Mouse (Mus musculus): Measurements from ENCODE around the gene Moxd1. TPM values are rescaled to one million over a fixed set of nuclear protein-coding genes. Genes with fewer than 3 reads are reported as not detected.
"Not testable (repeated sequence)": the region's sequence is repeated elsewhere in the genome, so short reads cannot be mapped to it uniquely, and the experiment has no call there.

Gene Moxd1
- polyA plus RNA-seq, 2 experiments from 2014 or later, result not detected

DNA sequence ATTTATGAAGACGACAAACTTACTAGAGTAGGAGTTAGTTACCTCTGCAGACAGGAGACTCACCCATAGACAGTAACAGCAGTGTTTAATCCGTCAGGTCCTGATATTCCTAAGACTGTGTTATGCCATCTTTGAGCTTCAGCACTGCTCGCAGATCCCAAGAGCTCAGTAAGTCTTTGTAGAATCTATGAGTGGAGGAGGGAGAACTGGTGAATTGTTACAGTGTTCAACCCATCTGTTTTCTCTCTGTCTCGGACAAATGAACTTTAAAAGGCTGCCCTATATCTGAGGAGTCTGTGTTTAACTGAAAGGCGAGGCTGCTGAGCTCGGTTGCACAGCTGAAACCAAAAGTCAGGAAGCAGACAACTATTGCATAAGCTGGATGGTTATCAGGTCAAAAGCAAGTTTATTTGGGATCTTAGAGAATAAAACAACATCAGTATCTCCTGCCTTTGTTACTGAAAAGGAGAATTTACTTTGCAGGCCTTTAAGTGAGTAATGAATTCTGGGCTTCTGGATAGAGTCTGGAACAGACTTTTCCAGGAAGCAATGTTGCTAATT, 47.8 kb downstream of the Moxd1 start:
- ATAC-seq, result no peak

DNA sequence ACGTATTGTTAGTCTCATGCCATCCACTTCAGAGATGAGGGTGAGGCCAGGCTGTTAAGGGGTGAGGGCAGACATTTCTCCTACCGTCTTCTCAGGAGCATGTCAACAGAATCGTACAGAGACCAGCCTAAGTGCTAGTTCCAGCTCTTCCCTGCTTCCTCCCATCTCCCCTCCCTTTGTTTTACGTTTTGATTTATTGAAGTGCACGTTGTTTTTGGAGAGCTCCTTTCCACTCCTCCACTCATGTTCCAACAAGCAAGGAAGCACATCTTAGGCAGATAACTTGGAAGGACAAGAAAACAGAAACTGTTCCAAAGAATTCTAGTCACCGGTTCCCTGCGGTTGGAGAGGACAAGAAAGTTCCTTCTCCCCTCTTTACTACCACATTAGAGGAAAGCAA, 52.9 kb downstream of the Moxd1 start:
- ATAC-seq, result no peak

DNA sequence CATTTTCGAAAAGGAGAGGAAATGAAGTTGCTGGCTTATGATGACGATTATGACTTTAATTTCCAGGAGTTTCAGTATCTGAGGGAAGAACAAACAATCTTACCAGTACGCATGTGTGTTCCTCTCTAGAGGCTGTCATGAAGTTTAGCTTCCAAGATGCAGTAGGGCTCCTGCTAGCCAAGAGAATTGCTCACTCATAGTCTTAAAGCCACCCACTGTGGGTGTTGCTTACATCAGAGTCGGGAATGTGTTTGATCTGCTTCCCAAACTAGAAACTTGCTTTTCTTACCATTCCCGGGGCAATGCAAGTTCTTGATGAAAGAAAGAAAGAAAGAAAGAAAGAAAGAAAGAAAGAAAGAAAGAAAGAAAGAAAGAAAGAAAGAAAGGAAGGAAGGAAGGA, 59.3 kb downstream of the Moxd1 start:
- ATAC-seq, result no peak

DNA sequence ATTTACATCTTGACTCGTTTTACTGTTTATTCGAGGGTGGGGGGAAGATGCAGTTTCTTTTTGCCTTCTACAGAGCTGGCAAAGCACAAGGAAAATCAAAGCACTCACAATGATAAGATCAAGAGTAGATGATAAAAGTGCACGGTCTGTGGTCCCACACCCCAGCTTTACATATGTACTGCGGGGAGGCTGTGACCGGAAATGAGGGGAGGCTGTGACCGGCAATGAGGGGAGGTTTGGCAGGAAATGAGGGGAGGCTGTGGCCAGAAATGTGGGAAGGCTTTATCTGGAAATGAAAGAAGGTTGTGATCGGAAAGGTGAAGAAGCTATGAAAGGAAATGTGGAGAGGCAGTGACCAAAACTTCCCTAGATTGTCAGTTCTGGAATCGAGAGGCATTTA, 68.3 kb downstream of the Moxd1 start:
- ATAC-seq, result peak; percentile 36

DNA sequence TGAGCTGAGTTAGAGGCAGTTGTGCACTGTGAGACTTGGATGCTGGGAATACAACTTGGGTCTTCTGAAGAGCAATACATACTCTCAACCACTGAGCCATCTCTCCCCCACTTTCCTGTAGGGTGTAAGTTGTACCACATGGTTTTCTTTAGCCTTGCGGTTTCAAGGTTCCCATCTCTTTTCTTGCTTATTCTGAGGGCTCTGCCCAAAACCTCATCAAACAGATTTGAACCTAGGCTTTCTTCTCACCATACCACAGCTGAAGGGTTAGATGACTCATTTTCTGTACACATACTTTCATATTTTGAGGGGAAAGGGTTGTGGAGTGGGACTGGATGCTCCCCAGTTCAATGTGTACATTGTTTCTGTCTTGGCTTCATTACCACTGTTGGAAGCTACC, 69.4 kb downstream of the Moxd1 start:
- peak; percentile 28 for ATAC-seq

DNA sequence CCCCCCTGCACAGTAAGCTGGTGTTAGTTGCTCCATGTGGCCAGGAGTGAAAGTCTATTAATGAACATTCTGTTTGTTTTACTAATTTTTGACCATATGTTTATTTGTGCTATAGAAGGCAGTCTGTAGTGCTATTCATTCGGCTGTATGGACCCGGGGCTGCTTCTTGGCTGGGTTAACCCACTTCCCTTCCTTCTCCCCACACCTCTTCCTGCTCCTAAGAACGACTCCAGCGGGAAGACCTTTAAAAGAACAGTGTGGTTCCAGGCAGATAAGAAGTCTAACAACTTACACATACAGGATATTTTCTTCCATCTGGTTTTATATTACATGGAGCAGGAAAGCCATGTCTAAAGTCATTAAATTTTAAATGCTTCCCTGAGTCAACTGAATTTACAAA, 73.3 kb downstream of the Moxd1 start:
- no peak for ATAC-seq

DNA sequence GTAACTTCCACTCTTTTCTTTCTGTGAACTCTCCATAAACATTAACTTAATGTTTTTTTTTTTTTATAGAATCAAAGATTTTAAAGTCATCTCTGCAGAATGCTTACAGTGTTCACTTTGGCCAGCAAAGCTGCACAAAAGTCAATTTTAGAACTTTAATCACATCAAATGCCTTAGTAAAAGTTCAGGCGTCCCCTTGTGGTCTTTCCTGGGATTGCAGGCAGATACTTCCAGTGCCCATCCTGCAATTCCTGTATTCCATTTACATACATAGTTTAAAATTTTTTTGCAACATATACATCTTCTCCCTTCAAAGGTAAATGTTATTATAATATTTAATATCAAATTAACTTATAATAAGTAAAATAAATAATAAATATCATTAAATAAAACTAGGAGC, 74.5 kb downstream of the Moxd1 start:
- no peak for ATAC-seq

DNA sequence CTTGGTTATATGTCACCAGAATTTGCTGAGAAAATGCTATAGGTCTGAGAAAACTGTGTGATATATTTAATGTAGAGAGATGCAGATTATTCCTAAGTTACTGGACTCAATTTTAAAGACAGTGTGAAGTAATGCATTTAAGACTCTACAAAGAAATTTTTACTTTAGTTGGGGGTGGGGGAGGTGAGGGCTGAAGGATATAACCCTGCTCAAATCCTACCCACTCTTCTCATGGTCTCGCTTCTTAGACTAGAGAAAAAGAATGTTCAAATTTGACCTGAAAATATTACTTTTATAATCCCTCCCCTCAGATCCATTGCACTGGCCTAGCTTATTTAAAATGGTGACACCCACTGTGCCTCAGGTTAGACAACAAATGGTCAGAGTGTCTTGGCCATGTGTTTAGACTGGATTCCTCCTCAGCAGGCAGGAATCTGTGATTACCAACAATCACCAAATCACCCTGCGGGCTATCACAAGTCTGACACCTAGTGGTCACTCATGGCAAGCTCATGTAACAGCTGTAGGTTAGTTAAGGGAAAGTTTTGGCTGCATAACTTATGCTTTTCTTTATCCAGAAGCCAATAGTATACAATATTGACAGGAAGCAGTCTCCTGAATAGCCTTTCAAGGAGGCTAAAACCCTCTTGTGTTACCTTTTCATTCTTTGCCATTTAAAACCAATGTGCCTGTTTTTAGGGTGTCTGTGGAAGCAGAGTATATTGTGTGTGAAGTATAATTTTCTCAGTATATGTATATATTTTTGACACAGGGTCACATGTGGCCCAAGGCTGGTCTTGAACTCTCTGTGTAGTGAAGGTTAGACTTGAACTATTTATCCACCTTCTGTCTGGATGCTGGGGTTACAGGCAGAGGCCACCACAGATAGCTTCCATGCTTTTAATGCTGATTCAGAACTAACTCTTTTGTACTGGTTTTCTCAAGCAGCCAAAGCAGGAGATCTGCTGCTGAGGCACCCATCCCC, 75.2 kb downstream of the Moxd1 start:
- peak; percentile 83 for ATAC-seq

DNA sequence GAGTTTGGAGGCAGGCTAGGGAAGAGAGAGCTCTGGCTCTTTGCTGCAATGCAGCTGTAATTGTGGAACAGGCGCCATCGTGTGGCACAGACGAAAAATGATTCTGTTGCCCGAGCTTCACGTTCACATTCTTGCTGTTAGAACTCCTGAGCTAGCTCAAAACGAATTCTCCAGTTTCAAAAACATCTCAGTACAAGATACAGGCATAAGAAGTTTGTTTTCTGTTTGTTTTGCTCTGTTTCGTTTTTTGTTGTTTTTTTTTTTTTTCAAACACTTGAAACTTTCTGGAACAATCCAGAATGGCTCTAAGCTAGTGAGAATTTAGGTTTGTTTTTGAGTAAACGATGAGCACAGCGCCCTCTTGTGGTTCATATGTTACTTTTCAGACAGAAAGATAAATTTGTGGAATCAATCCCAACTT, 88.9 kb downstream of the Moxd1 start:
- ATAC-seq, result peak; percentile 68

DNA sequence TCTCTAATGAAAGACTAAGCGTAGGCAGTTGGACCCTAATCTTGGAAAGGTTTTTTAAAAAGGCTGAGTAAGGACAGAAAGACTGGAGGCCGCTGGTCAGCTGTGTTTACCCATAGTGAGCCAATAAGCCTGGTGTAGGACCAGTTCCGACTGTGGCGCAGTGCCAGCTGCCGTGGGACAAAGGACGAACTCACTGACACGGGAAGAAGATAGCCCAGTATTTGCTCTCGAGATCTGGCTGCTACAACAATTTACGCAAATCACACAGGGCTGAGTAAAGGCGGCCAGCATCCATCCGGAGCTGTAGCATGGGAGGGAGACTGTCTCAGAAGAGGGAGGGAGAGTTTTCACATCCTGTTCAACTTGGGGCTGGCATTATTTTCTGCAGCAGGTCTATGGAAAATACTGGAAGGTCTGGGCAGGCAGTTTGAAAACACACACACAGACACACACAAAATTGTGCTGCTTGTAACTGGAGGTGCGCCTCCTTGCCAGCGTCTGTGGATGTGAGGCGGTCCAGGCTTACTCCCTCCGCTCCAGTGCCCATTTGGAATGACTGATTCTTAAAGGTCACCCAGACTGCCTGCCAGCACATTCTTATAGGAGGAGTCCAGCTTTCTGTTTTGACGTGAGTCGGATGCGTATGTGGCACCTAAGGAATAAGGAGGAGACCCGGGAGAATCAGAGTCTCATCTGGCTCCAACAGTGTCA, 94.0 kb downstream of the Moxd1 start:
- ATAC-seq, result no peak

DNA sequence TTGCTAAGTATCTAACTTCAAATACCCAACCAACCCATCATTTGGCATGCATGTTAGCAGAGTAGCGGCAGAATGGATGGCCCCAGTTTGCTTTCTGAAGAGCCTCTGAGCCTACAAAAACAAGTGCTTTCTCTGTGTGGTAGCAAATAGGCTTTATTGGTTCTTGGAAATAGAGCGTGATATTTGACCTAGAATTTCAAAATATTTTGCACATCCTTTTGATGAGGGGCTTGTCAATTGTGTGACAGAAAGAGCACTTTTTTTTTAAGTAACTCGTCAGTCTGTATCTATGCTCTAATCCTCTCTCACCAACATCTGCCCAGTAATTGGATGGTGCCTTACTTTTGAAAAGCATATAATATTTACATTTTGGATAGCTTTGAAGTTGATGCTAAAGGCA, 97.0 kb downstream of the Moxd1 start:
- no peak for ATAC-seq

DNA sequence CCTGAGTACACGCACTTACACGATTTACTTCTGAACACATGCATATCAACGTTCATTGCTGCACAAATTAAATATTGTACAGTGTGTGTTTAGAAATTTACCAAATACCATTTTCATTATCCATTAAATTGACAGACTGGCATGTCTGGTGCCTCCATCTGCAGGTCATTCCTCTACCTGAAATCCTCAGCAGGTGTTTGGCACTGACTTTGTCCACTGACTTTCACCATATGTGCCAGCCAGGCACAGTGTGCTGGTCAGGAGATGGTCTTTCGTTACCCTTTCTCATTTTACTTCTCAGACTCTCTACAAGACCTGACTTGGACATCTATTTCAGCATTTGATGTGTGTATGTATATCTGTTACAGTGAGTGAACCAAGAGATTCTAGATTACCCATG, 99.7 kb downstream of the Moxd1 start:
- ATAC-seq, result no peak

DNA sequence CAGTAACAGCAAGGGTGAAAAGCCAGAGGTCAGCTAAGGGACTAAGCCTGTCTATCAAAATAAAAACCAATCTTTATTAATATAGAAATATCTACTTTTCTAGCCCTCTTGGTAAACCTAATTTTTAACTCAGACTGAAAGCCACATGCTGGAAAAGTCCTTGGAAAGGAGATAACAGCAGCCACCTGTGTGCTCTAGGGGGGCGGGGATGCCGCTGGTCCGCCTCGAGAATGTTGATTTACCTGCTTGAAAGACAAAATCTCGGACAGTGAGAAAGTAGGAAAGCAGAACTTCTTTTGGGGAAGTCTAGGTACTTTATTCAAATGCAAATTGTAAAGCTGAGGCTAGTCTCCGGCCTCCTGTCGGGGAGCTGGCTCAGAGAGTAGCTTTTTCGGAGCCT, 103.9 kb downstream of the Moxd1 start:
- ATAC-seq, result not testable (repeated sequence)

DNA sequence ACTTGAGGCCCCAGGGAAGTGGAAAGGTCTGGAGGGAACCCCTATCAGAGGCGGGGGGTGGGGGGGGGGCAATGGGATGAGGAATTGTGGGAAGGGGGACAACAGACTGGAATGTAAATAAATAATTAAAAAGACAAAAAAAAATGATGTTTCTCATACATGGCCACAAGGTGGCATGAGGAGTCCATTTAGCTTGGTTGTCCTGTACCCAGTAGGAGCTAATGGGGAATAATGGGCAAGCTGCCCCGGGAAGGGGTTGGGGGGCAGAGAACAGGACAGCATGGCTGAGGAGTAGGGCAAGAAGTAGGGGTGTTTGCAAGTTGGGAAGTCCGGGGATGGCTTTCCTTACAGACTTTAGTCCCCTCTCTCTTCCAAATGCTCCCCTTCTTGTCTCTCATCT, 109.5 kb downstream of the Moxd1 start:
- ATAC-seq, result no peak

DNA sequence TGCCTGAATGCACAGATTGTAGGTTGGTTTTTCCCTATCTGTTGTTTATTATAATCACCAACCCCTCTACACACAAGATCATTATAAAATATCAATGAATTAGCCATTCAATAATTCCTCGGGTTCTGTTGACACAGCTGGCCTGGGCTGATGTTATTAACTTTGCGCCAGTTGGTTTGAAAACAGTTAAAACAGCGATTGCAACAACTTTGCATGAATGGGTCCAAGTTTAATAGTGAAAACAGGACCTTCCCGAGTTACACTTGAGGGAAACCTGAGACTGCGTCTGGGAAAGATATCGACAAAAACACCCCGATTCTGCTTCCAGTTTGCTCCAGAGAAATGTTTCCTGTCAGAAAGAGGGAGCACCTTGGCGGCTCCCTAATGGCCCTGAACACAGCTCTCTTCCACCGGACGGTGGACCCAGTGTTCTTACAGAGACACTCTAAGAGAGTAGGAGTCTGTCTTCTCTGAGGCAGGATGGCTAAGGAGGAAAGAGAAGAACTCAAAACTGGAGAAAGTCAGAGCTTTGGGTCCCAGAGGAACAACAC, 116.4 kb downstream of the Moxd1 start:
- ATAC-seq, result no peak

DNA sequence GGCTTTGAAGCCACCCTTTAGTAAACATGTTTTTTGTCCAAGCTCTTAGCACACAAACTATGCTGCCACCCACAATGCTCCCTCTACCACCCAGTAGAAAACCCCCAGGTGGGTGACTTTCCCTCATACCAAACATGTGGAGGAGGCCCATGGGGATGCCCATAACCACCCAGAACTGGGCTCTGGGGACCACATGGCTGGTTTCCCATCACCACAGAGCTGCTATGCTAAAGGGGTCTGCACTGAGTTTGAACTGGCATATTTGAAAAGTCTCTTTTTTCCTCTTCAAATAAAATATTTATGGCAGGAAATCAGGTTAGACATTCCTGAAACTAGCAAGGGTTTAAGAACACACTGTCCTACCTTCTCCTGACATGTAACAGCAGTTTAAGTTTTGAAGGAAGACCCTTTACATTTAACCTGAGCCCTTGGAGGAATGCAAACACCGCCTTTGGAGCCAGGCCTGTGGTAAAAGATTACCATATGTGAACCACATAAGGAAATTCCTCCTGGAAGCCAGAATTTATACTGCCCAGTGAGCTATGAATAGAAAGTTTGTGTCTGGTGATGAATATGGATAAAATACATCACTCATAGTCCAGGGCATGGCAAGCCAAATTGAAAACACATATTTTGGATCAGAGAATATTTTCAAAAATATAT, 117.4 kb downstream of the Moxd1 start:
- ATAC-seq, result no peak

DNA sequence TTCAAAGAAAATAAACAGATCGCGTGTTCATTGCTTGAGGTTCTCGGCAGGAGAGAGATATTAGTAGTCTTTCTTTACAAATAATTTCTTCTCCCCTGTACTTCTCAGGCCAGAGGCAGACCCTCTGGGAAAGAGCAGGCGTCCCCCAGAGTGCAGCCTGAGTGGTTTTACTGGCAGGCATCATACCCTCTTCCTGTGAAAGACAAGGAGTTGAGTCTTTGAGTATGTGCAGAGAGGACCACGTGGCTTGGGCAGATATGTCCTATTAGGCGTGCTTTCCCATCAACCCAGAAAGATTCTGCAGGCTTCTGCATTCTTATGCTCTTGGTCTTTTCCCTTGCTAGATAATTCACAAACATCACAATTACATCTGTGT, 117.9 kb downstream of the Moxd1 start:
- no peak for ATAC-seq

DNA sequence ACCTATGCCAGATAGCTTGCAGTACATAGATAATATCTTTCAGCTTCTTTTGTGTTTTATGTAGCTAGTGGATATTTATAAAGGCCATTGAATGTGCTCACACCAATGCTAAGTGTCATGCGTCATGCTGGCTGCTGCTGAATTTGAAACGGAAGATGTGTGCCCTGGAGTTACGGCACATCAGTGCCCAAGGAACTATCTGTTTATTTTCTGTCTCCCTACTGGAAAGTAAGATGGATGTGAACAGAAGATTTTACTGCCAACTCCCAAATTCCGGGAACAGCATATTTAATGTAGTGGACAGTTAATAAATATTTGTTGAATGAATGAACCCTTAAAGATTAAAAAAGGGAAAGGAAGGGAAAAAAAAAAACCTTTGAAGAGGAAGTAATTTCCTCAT, 119.8 kb downstream of the Moxd1 start:
- no peak for ATAC-seq

Measured in activated CD4-positive, CD25-positive, alpha-beta regulatory T cell, adult 4 months (primary cell).